Mouse (Mus musculus) embryonic fibroblast, embryonic 13.5 days (primary cell): ENCODE data around the gene Serbp1. TPM values are rescaled to one million over a fixed set of nuclear protein-coding genes. Genes with fewer than 3 reads are reported as not detected.

Source experiments
- H3K27ac ChIP-seq: 2 replicates; pipeline ENCODE4 v1.5.1; 2012; ENCODE audit warnings: low read length, control low read depth, inconsistent platforms; ENCODE audit not compliant: insufficient read depth
- H3K4me1 ChIP-seq: 2 replicates; pipeline ENCODE4 v1.6.1; 2011; ENCODE audit warnings: low read length; ENCODE audit not compliant: control insufficient read depth, insufficient read depth
- H3K4me3 ChIP-seq: 2 replicates; pipeline ENCODE4 v1.5.1; 2011; ENCODE audit warnings: mild to moderate bottlenecking, control low read depth, low read length; ENCODE audit not compliant: insufficient read depth
- CTCF ChIP-seq: IDR thresholded peaks from 2 replicates; pipeline ENCODE4 v1.5.1; 2011; ENCODE audit warnings: mild to moderate bottlenecking, control low read depth, low read length, moderate library complexity, borderline replicate concordance; ENCODE audit not compliant: insufficient read depth
- POLR2A ChIP-seq: IDR thresholded peaks from 2 replicates; pipeline ENCODE4 v1.6.1; 2011; ENCODE audit warnings: low read depth, mild to moderate bottlenecking, control low read depth, low read length, moderate library complexity
- polyA plus RNA-seq: library from polyadenylated mRNA; stranded (reverse); fragments of >200 nt; gene quantifications from 2 replicates; pipeline ENCODE4 v1.2.4, GENCODE M21; 2011; ENCODE audit warnings: low read depth; ENCODE audit not compliant: missing spikeins, insufficient read length

Serbp1 gene
- polyA plus RNA-seq, 1 experiment: 685 TPM

- Histone ChIP-seq H3K4me1 (no peaks in the 10 kb centered on the region), H3K27ac (no peak overlapping the region), H3K4me3 (peak overlapping the region; percentile 62)
- TF ChIP-seq CTCF (no peak), POLR2A (no peak)
These were observed 28.2 kb downstream of the Serbp1 start for GRCm38 (mm10) chr6:67266159-67266657.

DNA sequence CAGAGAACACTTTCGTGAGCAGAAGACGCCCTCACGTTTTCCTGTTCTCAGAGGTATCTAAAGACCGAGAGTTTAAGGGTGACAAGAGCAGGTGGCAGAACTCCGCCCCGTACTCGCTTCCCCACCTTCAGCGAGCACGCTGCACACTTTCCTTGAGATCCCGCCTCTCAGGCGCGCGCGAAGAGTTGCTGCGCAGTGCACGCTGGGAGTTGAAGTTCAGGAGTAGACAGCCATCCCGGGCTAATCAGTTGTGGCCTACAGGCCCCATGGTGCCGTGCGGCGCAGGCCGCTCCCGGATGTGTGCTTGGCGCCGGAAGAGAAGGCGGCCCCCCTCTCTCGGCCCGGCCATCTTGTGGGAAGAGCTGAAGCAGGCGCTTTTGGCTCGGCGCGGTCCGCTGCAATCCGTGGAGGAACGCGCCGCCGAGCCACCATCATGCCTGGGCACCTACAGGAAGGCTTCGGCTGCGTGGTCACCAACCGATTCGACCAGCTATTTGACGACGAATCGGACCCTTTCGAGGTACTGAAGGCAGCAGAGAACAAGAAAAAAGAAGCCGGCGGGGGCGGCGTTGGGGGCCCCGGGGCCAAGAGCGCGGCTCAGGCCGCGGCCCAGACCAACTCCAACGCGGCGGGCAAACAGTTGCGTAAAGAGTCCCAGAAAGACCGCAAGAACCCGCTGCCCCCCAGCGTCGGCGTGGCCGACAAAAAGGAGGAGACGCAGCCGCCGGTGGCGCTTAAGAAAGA, 28.9 kb downstream of the Serbp1 start:
- TF ChIP-seq POLR2A (peak; percentile 75), CTCF (no peak)
- Histone ChIP-seq H3K4me3 (peak overlapping the region; percentile 98), H3K4me1 (no peaks in the 10 kb centered on the region), H3K27ac (peak overlapping the region; percentile 62)

GRCm38 (mm10) chr6:67267408-67268244, 29.6 kb downstream of the Serbp1 start:
- Histone ChIP-seq H3K27ac (peak overlapping the region; percentile 62), H3K4me1 (no peaks in the 10 kb centered on the region), H3K4me3 (peak overlapping the region; percentile 98)
- no peak for TF ChIP-seq CTCF
- TF ChIP-seq POLR2A: no peak

GRCm38 (mm10) chr6:67268245-67268612, 30.3 kb downstream of the Serbp1 start:
- TF ChIP-seq CTCF: no peak
- TF ChIP-seq POLR2A: no peak
- Histone ChIP-seq H3K27ac (no peak overlapping the region), H3K4me3 (peak overlapping the region; percentile 98), H3K4me1 (no peaks in the 10 kb centered on the region)

- H3K27ac ChIP-seq: no peak overlapping the region
- TF ChIP-seq POLR2A: no peak
- no peaks in the 10 kb centered on the region for H3K4me1 ChIP-seq
- peak overlapping the region; percentile 52 for H3K4me3 ChIP-seq
These were observed 31.0 kb downstream of the Serbp1 start for GRCm38 (mm10) chr6:67268983-67269382.

DNA sequence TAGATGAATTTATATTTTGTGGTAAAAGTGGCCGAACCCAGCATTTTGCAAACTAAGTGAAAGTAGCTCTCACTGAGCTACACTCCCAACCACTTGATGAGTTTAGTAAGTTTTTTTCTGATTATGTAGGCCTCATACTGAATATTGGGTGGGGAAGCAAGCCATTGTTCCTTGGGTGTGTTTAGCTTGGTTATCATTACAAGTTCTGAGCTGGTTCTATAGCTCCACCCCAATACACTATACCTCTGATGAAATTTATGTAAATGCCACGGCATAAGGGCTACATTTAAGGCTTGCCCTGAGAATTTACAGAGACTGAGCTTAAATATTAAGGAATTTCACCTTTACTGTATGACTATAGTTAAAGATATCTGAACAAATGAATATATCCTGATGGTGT, 31.5 kb downstream of the Serbp1 start:
- Histone ChIP-seq H3K4me1 (no peaks in the 10 kb centered on the region), H3K27ac (no peak overlapping the region), H3K4me3 (peak overlapping the region; percentile 52)
- TF ChIP-seq CTCF (no peak), POLR2A (no peak)

DNA sequence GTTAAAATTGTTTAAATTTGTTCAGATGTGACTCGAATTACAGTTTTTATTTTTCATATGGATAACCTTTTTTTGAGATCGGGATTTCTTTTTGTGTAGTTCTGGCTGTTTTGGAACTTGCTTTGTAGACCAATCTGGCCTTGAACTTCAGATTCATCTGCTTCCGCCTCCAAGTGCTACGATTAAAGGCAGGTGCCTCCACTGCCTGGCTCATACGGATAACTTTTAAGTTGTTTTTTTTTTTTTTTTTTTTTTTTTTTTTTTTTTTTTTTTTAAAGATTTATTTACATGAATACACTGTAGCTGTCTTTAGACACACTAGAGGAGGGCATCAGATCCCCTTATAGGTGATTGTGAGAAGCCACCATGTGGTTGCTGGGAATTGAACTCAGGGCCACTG, 40.0 kb downstream of the Serbp1 start:
- TF ChIP-seq CTCF (no peak), POLR2A (no peak)
- H3K27ac ChIP-seq: no peak overlapping the region
- no peaks in the 10 kb centered on the region for H3K4me1 ChIP-seq
- H3K4me3 ChIP-seq: no peak overlapping the region

DNA sequence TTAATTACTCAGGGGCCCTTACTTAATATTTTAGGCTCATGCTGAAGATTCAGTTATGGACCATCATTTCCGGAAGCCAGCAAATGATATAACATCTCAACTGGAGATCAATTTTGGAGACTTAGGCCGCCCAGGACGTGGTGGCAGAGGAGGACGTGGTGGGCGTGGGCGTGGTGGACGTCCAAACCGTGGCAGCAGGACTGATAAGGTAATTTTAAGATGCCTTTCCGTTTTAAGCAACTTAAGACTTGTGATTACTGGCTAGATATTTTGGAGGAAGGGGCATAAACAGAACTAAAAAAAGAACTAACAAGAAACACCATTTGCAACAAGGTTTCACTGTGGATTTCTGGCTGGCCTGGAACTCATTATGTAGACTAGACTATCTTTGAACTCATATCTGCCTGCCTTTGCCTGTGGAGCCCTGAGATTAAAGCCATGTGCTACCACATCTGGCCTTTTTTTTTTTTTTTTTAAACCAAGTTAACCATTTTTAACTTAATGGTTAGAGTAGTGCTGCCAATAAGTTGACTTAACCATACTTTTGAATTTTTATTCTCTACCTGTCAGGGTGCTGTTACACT, 43.7 kb downstream of the Serbp1 start:
- TF ChIP-seq POLR2A: no peak
- TF ChIP-seq CTCF: no peak
- H3K27ac ChIP-seq: no peak overlapping the region
- no peaks in the 10 kb centered on the region for H3K4me1 ChIP-seq
- H3K4me3 ChIP-seq: no peak overlapping the region

- Histone ChIP-seq H3K4me1 (no peaks in the 10 kb centered on the region), H3K4me3 (no peak overlapping the region), H3K27ac (no peak overlapping the region)
- TF ChIP-seq CTCF (no peak), POLR2A (no peak)
These were observed 44.9 kb downstream of the Serbp1 start for GRCm38 (mm10) chr6:67282897-67283296.
